Mouse (Mus musculus) ES-E14 (cell line): ENCODE data around the gene Nab2. TPM values are rescaled to one million over a fixed set of nuclear protein-coding genes. Genes with fewer than 3 reads are reported as not detected.

Source experiments
- DNase-seq: peaks from one replicate; pipeline ENCODE4 v3.0.0-alpha.2; 2013; ENCODE audit warnings: low read depth, low spot score
- H3K27ac ChIP-seq: 2 replicates; pipeline ENCODE4 v1.5.1; 2012; ENCODE audit warnings: low read depth, mild to moderate bottlenecking, low read length, moderate library complexity, mixed read lengths; ENCODE audit not compliant: poor library complexity, insufficient read depth, severe bottlenecking
- H3K36me3 ChIP-seq: 2 replicates; pipeline ENCODE4 v1.6.1; 2012; ENCODE audit warnings: mild to moderate bottlenecking, low read length, moderate library complexity, mixed read lengths; ENCODE audit not compliant: control insufficient read depth, poor library complexity, insufficient read depth, severe bottlenecking
- H3K4me1 ChIP-seq, 2 experiments: fragments of 150-350 bp in 1 of 2; sonication (generic) in 1 of 2; 2 replicates each; pipeline ENCODE4 v1.6.1; 2012; ENCODE audit warnings: low read length in 2 of 2, mild to moderate bottlenecking in 1 of 2, mixed read lengths in 1 of 2; ENCODE audit not compliant: control insufficient read depth in 2 of 2, insufficient read depth in 2 of 2, poor library complexity in 1 of 2
- H3K4me3 ChIP-seq, 2 experiments: fragments of 150-350 bp in 1 of 2; sonication (generic) in 1 of 2; 2 replicates each; pipeline ENCODE4 v1.5.1; 2012; ENCODE audit warnings: low read length in 2 of 2, low read depth in 1 of 2, mild to moderate bottlenecking in 1 of 2, mixed read lengths in 1 of 2; ENCODE audit not compliant: insufficient read depth in 1 of 2, poor library complexity in 1 of 2, severe bottlenecking in 1 of 2
- H3K9ac ChIP-seq: 2 replicates; pipeline ENCODE4 v1.6.1; 2012; ENCODE audit warnings: low read depth, mild to moderate bottlenecking, low read length, mixed read lengths; ENCODE audit not compliant: poor library complexity, insufficient read depth, severe bottlenecking
- H3K9me3 ChIP-seq: fragments of 150-350 bp; sonication (generic); 2 replicates; pipeline ENCODE4 v1.6.1; 2012; ENCODE audit warnings: low read depth, mild to moderate bottlenecking, low read length; ENCODE audit not compliant: control insufficient read depth, insufficient read depth
- CHD2 ChIP-seq: IDR thresholded peaks from 2 replicates; pipeline ENCODE4 v1.6.1; 2014; ENCODE audit warnings: mild to moderate bottlenecking, low read depth, low read length, inconsistent platforms
- HCFC1 ChIP-seq: IDR thresholded peaks from 2 replicates; pipeline ENCODE4 v1.6.1; 2012; ENCODE audit warnings: low read length, inconsistent platforms, borderline replicate concordance; ENCODE audit not compliant: insufficient read depth
- MAFK ChIP-seq: IDR thresholded peaks from 2 replicates; pipeline ENCODE4 v1.6.1; 2014; ENCODE audit warnings: mild to moderate bottlenecking, low read depth, low read length, inconsistent platforms; ENCODE audit not compliant: insufficient read depth
- ZC3H11A ChIP-seq: IDR thresholded peaks from 2 replicates; pipeline ENCODE4 v1.6.1; 2012; ENCODE audit warnings: low read depth, mild to moderate bottlenecking, inconsistent platforms, low read length, borderline replicate concordance
- ZNF384 ChIP-seq: IDR thresholded peaks from 2 replicates; pipeline ENCODE4 v1.6.1; 2012; ENCODE audit warnings: low read depth, low read length, inconsistent platforms
- in situ Hi-C, 2 experiments: fragments of 600-800 bp; cut with MboI; formaldehyde crosslinking; loops; one replicate each; pipeline ENCODE4 v1.15.1; 2025; ENCODE audit warnings: low sequenced_read_pairs in 2 of 2, inconsistent platforms in 1 of 2; ENCODE audit not compliant: unreplicated experiment in 2 of 2
- total RNA-seq: library from RNA; depleted of rRNA; stranded (reverse); fragments of 300-350 nt; gene quantifications from 2 replicates; pipeline ENCODE4 v1.2.3, GENCODE M21; 2012

The Nab2 gene
- total RNA-seq, 1 experiment = 10.6 TPM

DNA sequence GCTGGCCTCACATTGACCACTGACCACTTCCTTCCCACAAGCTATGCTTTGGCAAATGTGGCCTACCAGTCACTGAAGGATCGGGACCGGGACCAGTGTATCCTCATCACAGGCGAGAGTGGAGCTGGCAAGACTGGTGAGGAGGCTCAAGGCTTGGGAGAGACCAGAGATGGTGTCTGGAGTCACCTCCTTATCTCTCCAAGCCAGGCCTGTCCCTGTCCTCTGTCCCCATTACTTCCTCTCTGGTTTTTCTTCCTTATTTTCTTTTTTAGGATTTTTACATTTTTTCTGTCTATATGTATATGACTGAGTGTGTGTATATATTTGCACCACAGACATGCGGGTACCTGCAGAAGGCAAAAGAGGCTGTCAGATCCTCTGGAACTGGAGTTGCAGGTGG is 37.4 kb upstream of the Nab2 start:
- Histone ChIP-seq H3K27ac (no peak overlapping the region), H3K4me3 (no peak overlapping the region), H3K36me3 (no peaks in the 10 kb centered on the region), H3K9ac (no peak overlapping the region), H3K9me3 (no peaks in the 10 kb centered on the region), H3K4me1 (peaks cover 0 to 13% of the 10 kb centered on the region in 2 experiments; a peak in 2 of 4 replicates)
- TF ChIP-seq ZC3H11A (no peak), ZNF384 (no peak), HCFC1 (no peak), MAFK (no peak), CHD2 (no peak)
- in situ Hi-C loops = no loop called here
- DNase-seq = no peak

DNA sequence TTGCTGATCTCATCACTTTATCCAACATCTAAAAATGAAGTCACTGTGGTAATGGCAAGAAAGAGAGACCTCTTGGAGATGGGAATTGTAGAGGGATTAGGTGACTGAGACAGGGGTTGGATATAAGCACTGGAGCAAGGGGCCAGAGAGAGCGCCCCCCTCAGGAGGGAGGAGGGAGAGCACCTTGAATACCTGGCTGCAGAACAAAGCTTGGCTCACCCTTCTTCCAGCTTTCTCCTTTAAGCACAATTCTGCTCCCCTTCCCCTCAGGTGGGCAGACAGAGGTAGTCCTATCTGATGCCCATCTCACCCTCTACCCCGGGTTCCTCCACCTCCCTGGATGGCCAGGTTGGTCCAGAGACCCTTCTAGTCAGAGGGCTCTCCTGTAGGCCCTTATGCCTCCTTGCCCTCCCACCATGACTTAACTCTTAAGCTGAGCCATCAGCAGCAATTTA is 36.4 kb upstream of the Nab2 start, which contains the start of gene Myo1a:
Gene Myo1a (plus strand): TSS at position 405 of the 455 bp plus-strand sequence.
- in situ Hi-C loops = no loop called here
- Histone ChIP-seq H3K4me1 (peaks cover 0 to 11% of the 10 kb centered on the region in 2 experiments; a peak in 2 of 4 replicates), H3K36me3 (no peaks in the 10 kb centered on the region), H3K9me3 (no peaks in the 10 kb centered on the region), H3K27ac (no peak within 1 kb of the TSS), H3K4me3 (no peak within 1 kb of the TSS), H3K9ac (no peak within 1 kb of the TSS)
- DNase-seq = no peak
- peak; percentile 79; the same call in 1 of the 2 replicates for TF ChIP-seq MAFK
- TF ChIP-seq HCFC1 = no peak
- TF ChIP-seq ZNF384 = no peak
- no peak for TF ChIP-seq ZC3H11A

DNA sequence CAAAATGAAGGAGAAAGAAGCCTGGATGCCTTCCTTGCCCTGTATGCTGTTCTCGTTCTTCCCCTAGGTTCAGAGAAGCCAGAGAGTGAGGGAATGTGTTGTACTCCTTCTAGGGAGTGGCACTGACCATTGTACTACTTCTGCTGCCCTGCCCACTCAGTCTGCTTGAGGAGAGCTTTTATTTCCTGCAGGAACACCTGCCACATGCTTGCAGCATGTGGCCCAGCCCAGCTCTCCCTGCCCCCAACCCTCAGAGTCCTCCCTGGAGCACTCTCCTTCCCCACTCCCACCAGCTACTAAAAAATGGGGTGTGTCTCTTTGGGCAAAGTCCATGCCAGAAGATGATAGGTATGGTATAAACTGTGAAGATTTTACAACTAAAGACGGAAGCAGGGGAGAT is 35.9 kb upstream of the Nab2 start:
- in situ Hi-C loops = no loop called here
- no peak for TF ChIP-seq CHD2
- no peak for TF ChIP-seq HCFC1
- no peak for TF ChIP-seq MAFK
- TF ChIP-seq ZNF384 = no peak
- no peak for TF ChIP-seq ZC3H11A
- no peak overlapping the region for H3K27ac ChIP-seq

DNA sequence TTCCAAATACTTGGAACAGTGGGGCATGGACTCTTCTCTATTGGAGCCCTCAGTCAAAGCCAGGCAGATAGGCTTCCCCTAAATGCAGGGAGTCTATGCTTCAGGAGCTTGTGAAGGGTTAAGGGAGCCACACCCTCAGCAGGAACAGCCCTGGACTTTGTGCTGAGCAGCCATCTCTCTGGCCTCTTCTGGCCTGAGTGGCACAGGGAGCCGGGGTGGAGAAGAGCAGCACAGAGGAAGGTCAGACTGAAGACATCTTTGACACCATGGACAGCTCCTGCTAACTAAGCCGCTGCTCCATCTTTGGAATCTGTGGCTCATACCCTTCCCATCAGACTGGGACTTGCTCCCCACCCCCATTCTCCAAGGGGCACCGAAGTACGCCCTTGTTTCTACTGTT is 34.9 kb upstream of the Nab2 start:
- peak; percentile 44 for DNase-seq
- in situ Hi-C loops = no loop called here

More for the DNA sequence above, 35.9 kb upstream of the Nab2 start:
- Histone ChIP-seq H3K9ac (no peak overlapping the region), H3K36me3 (no peaks in the 10 kb centered on the region), H3K9me3 (no peaks in the 10 kb centered on the region), H3K4me1 (peaks cover 0 to 11% of the 10 kb centered on the region in 2 experiments; a peak in 2 of 4 replicates), H3K4me3 (no peak overlapping the region)
- no peak for DNase-seq

More for the DNA sequence above, 34.9 kb upstream of the Nab2 start:
- no peak overlapping the region for H3K27ac ChIP-seq
- TF ChIP-seq MAFK (no peak), HCFC1 (no peak), ZNF384 (no peak), ZC3H11A (no peak), CHD2 (no peak)
- peaks cover 0 to 8% of the 10 kb centered on the region in 2 experiments; a peak in 2 of 4 replicates for H3K4me1 ChIP-seq
- H3K9me3 ChIP-seq = no peaks in the 10 kb centered on the region
- no peak overlapping the region for H3K9ac ChIP-seq
- no peak overlapping the region for H3K4me3 ChIP-seq
- peaks cover 2% of the 10 kb centered on the region; the same call in 1 of the 2 replicates for H3K36me3 ChIP-seq
